Mouse (Mus musculus): ENCODE measurements around the gene Mgrn1. TPM values are rescaled to one million over a fixed set of nuclear protein-coding genes. Genes with fewer than 3 reads are reported as not detected.
A peak's percentile ranks its signal among the peaks of the same experiment; 100 is the strongest.

Gene Mgrn1
- polyA plus RNA-seq (2014; fragmentation: Nextera tagmentation; extraction: Ambion mirVana), result 79.3 and 79.6 TPM in 2 replicates

GRCm38 (mm10) chr16:4885760-4886689 is at the start of gene Mgrn1:
Mgrn1 (plus strand) TSS chr16:4886249.
- ATAC-seq (ENCODE audit: insufficient number of reproducible peaks, low FRiP score, low TSS enrichment, low read depth), result peak; percentile 90
- H3K4me3 ChIP-seq (ENCODE audit: low read depth, low read length), result peak within 1 kb of the TSS; percentile 85
- no peaks in the 10 kb centered on the region for H3K36me3 ChIP-seq (ENCODE audit: control insufficient read depth, insufficient read depth, low read length)
- peak within 1 kb of the TSS; percentile 84 for H3K9ac ChIP-seq (ENCODE audit: low read length)
- DNase-seq (ENCODE audit: low spot score), result peak; percentile 86
- H3K27me3 ChIP-seq (ENCODE audit: control insufficient read depth, insufficient read depth, low read length), result no peaks in the 10 kb centered on the region
- H3K27ac ChIP-seq (replicated peaks; ENCODE audit: low read depth, low read length), result peak within 1 kb of the TSS; percentile 63
- H3K4me1 ChIP-seq (ENCODE audit: control insufficient read depth, insufficient read depth, low read length), result peaks cover 10% of the 10 kb centered on the region
- under 1% methylated on average over 57 of the region's 74 CpGs for WGBS
- peak within 1 kb of the TSS; percentile 77 for H3K4me2 ChIP-seq (ENCODE audit: low read depth, severe bottlenecking)
- no peaks in the 10 kb centered on the region for H3K9me3 ChIP-seq (ENCODE audit: control insufficient read depth, low read length)

GRCm38 (mm10) chr16:4837631-4838030 is 48.4 kb upstream of the Mgrn1 start:
- no peaks in the 10 kb centered on the region for H3K4me1 ChIP-seq (ENCODE audit: control insufficient read depth, insufficient read depth, low read length)
- H3K9ac ChIP-seq (ENCODE audit: low read length), result no peak overlapping the region
- H3K27ac ChIP-seq (replicated peaks; ENCODE audit: low read depth, low read length), result no peak overlapping the region
- WGBS, result 85% methylated on average over 3 of the region's 3 CpGs
- H3K4me3 ChIP-seq (ENCODE audit: low read depth, low read length), result no peak overlapping the region
- no peak for DNase-seq (ENCODE audit: low spot score)
- no peaks in the 10 kb centered on the region for H3K9me3 ChIP-seq (ENCODE audit: control insufficient read depth, low read length)
- no peak overlapping the region for H3K4me2 ChIP-seq (ENCODE audit: low read depth, severe bottlenecking)
- no peak for ATAC-seq (ENCODE audit: insufficient number of reproducible peaks, low FRiP score, low TSS enrichment, low read depth)
- no peaks in the 10 kb centered on the region for H3K36me3 ChIP-seq (ENCODE audit: control insufficient read depth, insufficient read depth, low read length)
- H3K27me3 ChIP-seq (ENCODE audit: control insufficient read depth, insufficient read depth, low read length), result no peaks in the 10 kb centered on the region

- DNase-seq (ENCODE audit: low spot score) (no peak), ATAC-seq (ENCODE audit: insufficient number of reproducible peaks, low FRiP score, low TSS enrichment, low read depth) (no peak)
- no peak overlapping the region for H3K4me2 ChIP-seq (ENCODE audit: low read depth, severe bottlenecking)
- H3K9me3 ChIP-seq (ENCODE audit: control insufficient read depth, low read length), result no peaks in the 10 kb centered on the region
- H3K4me3 ChIP-seq (ENCODE audit: low read depth, low read length), result no peak overlapping the region
- H3K36me3 ChIP-seq (ENCODE audit: control insufficient read depth, insufficient read depth, low read length), result no peaks in the 10 kb centered on the region
- no peaks in the 10 kb centered on the region for H3K4me1 ChIP-seq (ENCODE audit: control insufficient read depth, insufficient read depth, low read length)
- no peaks in the 10 kb centered on the region for H3K27me3 ChIP-seq (ENCODE audit: control insufficient read depth, insufficient read depth, low read length)
- no peak overlapping the region for H3K9ac ChIP-seq (ENCODE audit: low read length)
- WGBS, result 77% methylated on average over 3 of the region's 3 CpGs
- no peak overlapping the region for H3K27ac ChIP-seq (replicated peaks; ENCODE audit: low read depth, low read length)
These were observed 46.5 kb upstream of the Mgrn1 start for GRCm38 (mm10) chr16:4839552-4839951.

GRCm38 (mm10) chr16:4840231-4840630 is 45.8 kb upstream of the Mgrn1 start:
- DNase-seq (ENCODE audit: low spot score) (no peak), ATAC-seq (ENCODE audit: insufficient number of reproducible peaks, low FRiP score, low TSS enrichment, low read depth) (no peak)
- Histone ChIP-seq H3K9ac (ENCODE audit: low read length) (no peak overlapping the region), H3K4me1 (ENCODE audit: control insufficient read depth, insufficient read depth, low read length) (no peaks in the 10 kb centered on the region), H3K4me2 (ENCODE audit: low read depth, severe bottlenecking) (no peak overlapping the region), H3K36me3 (ENCODE audit: control insufficient read depth, insufficient read depth, low read length) (no peaks in the 10 kb centered on the region), H3K4me3 (ENCODE audit: low read depth, low read length) (no peak overlapping the region), H3K27ac (replicated peaks; ENCODE audit: low read depth, low read length) (no peak overlapping the region), H3K27me3 (ENCODE audit: control insufficient read depth, insufficient read depth, low read length) (no peaks in the 10 kb centered on the region), H3K9me3 (ENCODE audit: control insufficient read depth, low read length) (no peaks in the 10 kb centered on the region)
- WGBS, result 85% methylated on average over 8 of the region's 8 CpGs

- DNase-seq (ENCODE audit: low spot score) (no peak), ATAC-seq (ENCODE audit: insufficient number of reproducible peaks, low FRiP score, low TSS enrichment, low read depth) (no peak)
- H3K27me3 ChIP-seq (ENCODE audit: control insufficient read depth, insufficient read depth, low read length), result no peaks in the 10 kb centered on the region
- no peak overlapping the region for H3K27ac ChIP-seq (replicated peaks; ENCODE audit: low read depth, low read length)
- no peak overlapping the region for H3K9ac ChIP-seq (ENCODE audit: low read length)
- no peaks in the 10 kb centered on the region for H3K9me3 ChIP-seq (ENCODE audit: control insufficient read depth, low read length)
- no peaks in the 10 kb centered on the region for H3K4me1 ChIP-seq (ENCODE audit: control insufficient read depth, insufficient read depth, low read length)
- H3K36me3 ChIP-seq (ENCODE audit: control insufficient read depth, insufficient read depth, low read length), result no peaks in the 10 kb centered on the region
- no peak overlapping the region for H3K4me3 ChIP-seq (ENCODE audit: low read depth, low read length)
- H3K4me2 ChIP-seq (ENCODE audit: low read depth, severe bottlenecking), result no peak overlapping the region
- 90% methylated on average over 3 of the region's 3 CpGs for WGBS
These were observed 39.0 kb upstream of the Mgrn1 start for GRCm38 (mm10) chr16:4847041-4847440.

- no peaks in the 10 kb centered on the region for H3K36me3 ChIP-seq (ENCODE audit: control insufficient read depth, insufficient read depth, low read length)
- ATAC-seq (ENCODE audit: insufficient number of reproducible peaks, low FRiP score, low TSS enrichment, low read depth) (no peak), DNase-seq (ENCODE audit: low spot score) (no peak)
- H3K4me2 ChIP-seq (ENCODE audit: low read depth, severe bottlenecking), result no peak overlapping the region
- WGBS, result 85% methylated on average over 2 of the region's 2 CpGs
- no peaks in the 10 kb centered on the region for H3K9me3 ChIP-seq (ENCODE audit: control insufficient read depth, low read length)
- no peak overlapping the region for H3K9ac ChIP-seq (ENCODE audit: low read length)
- H3K4me3 ChIP-seq (ENCODE audit: low read depth, low read length), result no peak overlapping the region
- H3K27me3 ChIP-seq (ENCODE audit: control insufficient read depth, insufficient read depth, low read length), result no peaks in the 10 kb centered on the region
- H3K27ac ChIP-seq (replicated peaks; ENCODE audit: low read depth, low read length), result no peak overlapping the region
- no peaks in the 10 kb centered on the region for H3K4me1 ChIP-seq (ENCODE audit: control insufficient read depth, insufficient read depth, low read length)
These were observed 38.0 kb upstream of the Mgrn1 start for GRCm38 (mm10) chr16:4848090-4848489.

- Histone ChIP-seq H3K27me3 (ENCODE audit: control insufficient read depth, insufficient read depth, low read length) (no peaks in the 10 kb centered on the region), H3K9ac (ENCODE audit: low read length) (no peak overlapping the region), H3K27ac (replicated peaks; ENCODE audit: low read depth, low read length) (no peak overlapping the region), H3K4me3 (ENCODE audit: low read depth, low read length) (no peak overlapping the region), H3K4me2 (ENCODE audit: low read depth, severe bottlenecking) (no peak overlapping the region), H3K9me3 (ENCODE audit: control insufficient read depth, low read length) (no peaks in the 10 kb centered on the region), H3K4me1 (ENCODE audit: control insufficient read depth, insufficient read depth, low read length) (no peaks in the 10 kb centered on the region), H3K36me3 (ENCODE audit: control insufficient read depth, insufficient read depth, low read length) (no peaks in the 10 kb centered on the region)
- WGBS, result 70% methylated on average over 7 of the region's 7 CpGs
- DNase-seq (ENCODE audit: low spot score), result no peak
- no peak for ATAC-seq (ENCODE audit: insufficient number of reproducible peaks, low FRiP score, low TSS enrichment, low read depth)
These were observed 35.7 kb upstream of the Mgrn1 start for GRCm38 (mm10) chr16:4850361-4850760.

GRCm38 (mm10) chr16:4850938-4851628 is 35.0 kb upstream of the Mgrn1 start:
- no peak for DNase-seq (ENCODE audit: low spot score)
- H3K4me3 ChIP-seq (ENCODE audit: low read depth, low read length), result no peak overlapping the region
- no peak overlapping the region for H3K27ac ChIP-seq (replicated peaks; ENCODE audit: low read depth, low read length)
- H3K4me1 ChIP-seq (ENCODE audit: control insufficient read depth, insufficient read depth, low read length), result no peaks in the 10 kb centered on the region
- ATAC-seq (ENCODE audit: insufficient number of reproducible peaks, low FRiP score, low TSS enrichment, low read depth), result no peak
- no peak overlapping the region for H3K9ac ChIP-seq (ENCODE audit: low read length)
- no peaks in the 10 kb centered on the region for H3K36me3 ChIP-seq (ENCODE audit: control insufficient read depth, insufficient read depth, low read length)
- 64% methylated on average over 5 of the region's 5 CpGs for WGBS
- no peaks in the 10 kb centered on the region for H3K27me3 ChIP-seq (ENCODE audit: control insufficient read depth, insufficient read depth, low read length)
- no peaks in the 10 kb centered on the region for H3K9me3 ChIP-seq (ENCODE audit: control insufficient read depth, low read length)
- H3K4me2 ChIP-seq (ENCODE audit: low read depth, severe bottlenecking), result no peak overlapping the region

Data from limb, embryonic 11.5 days (tissue).